Mouse (Mus musculus): ENCODE measurements at regions not wholly inside any gene's neighbourhood (a gene's known extent, or its start where the extent isn't known, plus 50 kb on each side); places are given as distances from the start of the nearest gene placed in this dataset.

GRCm38 (mm10) chr16:30006826-30007225, 57.4 kb upstream of the Hes1 start:
- TF ChIP-seq CTCF (IDR thresholded peaks at IDR 0.05; ENCODE audit: low read depth) (no peak), EP300 (IDR thresholded peaks at IDR 0.05; ENCODE audit: low read depth) (no peak)
